Mouse (Mus musculus) heart, postnatal 0 days (tissue): ENCODE results near the gene Ucp3.

Experiments
- CTCF ChIP-seq: IDR thresholded peaks from 2 replicates; pipeline ENCODE4 v1.5.1; 2016; ENCODE audit warnings: antibody characterized with exemption, control low read depth, low read depth
- EP300 ChIP-seq: IDR thresholded peaks from 2 replicates; pipeline ENCODE4 v1.6.1; 2016; ENCODE audit warnings: antibody characterized with exemption, low read depth

DNA sequence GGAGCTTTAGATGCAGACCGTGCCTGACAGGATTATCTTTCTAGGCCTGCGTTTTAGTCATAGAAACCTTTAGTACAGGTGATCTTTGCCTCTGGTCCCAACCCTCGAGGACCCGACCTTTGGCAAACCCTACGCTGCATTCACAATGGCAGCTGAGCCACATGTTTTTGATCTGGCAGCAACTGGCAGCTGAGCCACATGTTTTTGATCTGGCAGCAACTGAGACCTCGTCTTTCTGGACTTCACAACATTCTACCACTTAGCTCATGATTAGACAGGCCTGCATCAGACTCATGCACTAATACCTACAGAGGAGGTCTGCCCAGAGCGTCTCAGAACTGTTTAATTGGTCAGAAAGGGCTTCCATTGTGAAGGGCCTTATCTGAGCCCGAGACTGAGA lies 22.3 kb downstream of the Ucp3 start:
- TF ChIP-seq CTCF (no peak), EP300 (no peak)
